Mouse (Mus musculus): ENCODE measurements at regions not wholly inside any gene's neighbourhood (a gene's known extent, or its start where the extent isn't known, plus 50 kb on each side); places are given as distances from the start of the nearest gene placed in this dataset.
A peak's percentile ranks its signal among the peaks of the same experiment; 100 is the strongest.

DNA sequence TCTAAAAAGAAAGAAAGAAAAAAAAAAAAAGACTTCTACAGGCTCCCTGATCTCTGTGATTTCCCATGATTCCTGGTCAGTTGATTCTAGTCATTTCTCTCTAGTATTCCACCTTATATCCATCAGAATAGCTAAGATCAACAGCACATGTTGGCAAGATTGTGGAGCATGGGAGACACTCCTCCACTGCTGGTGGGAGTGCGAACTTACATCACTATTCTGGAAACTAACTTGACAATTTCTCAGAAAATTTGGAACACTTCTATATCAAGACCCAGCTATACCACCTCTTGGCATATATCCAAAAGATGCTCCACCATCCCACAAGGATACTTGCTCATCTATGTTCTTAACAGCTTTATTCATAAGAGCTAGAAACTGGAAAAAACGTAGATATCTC lies 3266.0 kb upstream of the Lrrc6 start:
- TF ChIP-seq CTCF (IDR thresholded peaks at IDR 0.05; ENCODE audit: low read depth) = no peak
- no peak for ATAC-seq
- Histone ChIP-seq H3K4me2 (ENCODE audit: low read depth) (no peak overlapping the region), H3K9me3 (ENCODE audit: low read length) (no peaks in the 10 kb centered on the region), H3K9ac (no peak overlapping the region), H3K27ac (ENCODE audit: low read depth, low read length) (no peak overlapping the region), H3K4me1 (ENCODE audit: insufficient read depth) (no peaks in the 10 kb centered on the region), H3K27me3 (ENCODE audit: insufficient read depth, low read length) (no peaks in the 10 kb centered on the region), H3K4me3 (ENCODE audit: low read depth, low read length) (no peak overlapping the region), H3K36me3 (ENCODE audit: insufficient read depth) (no peaks in the 10 kb centered on the region)
- no peak for DNase-seq
- 93% methylated on average over 2 of the region's 2 CpGs for WGBS

DNA sequence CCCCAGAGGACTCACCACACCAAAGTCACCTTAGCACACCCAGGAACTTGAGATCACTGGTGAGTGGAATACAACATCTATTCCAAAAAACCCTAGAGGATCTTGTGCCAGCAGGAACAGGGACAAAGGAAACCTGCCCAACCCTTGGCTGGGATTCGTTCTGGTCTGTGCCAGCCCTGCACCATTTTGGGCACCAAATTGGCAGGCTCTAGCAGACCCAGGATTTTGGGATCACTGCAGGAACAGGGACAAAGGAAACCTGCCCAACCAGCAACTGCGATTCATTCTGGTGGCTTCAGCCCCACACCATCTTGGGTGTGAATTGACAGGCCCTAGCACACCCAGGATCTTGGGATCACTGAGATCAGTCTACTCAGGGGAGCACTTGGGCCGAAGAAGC lies 3251.9 kb upstream of the Lrrc6 start:
- Histone ChIP-seq H3K27me3 (ENCODE audit: insufficient read depth, low read length) (no peaks in the 10 kb centered on the region), H3K4me1 (ENCODE audit: insufficient read depth) (no peaks in the 10 kb centered on the region), H3K4me2 (ENCODE audit: low read depth) (no peak overlapping the region), H3K9ac (no peak overlapping the region), H3K27ac (ENCODE audit: low read depth, low read length) (no peak overlapping the region), H3K4me3 (ENCODE audit: low read depth, low read length) (no peak overlapping the region), H3K36me3 (ENCODE audit: insufficient read depth) (no peaks in the 10 kb centered on the region), H3K9me3 (ENCODE audit: low read length) (no peaks in the 10 kb centered on the region)
- ATAC-seq (no peak), DNase-seq (no peak)
- no peak for TF ChIP-seq CTCF (IDR thresholded peaks at IDR 0.05; ENCODE audit: low read depth)
- WGBS = 80% methylated on average over 3 of the region's 3 CpGs

DNA sequence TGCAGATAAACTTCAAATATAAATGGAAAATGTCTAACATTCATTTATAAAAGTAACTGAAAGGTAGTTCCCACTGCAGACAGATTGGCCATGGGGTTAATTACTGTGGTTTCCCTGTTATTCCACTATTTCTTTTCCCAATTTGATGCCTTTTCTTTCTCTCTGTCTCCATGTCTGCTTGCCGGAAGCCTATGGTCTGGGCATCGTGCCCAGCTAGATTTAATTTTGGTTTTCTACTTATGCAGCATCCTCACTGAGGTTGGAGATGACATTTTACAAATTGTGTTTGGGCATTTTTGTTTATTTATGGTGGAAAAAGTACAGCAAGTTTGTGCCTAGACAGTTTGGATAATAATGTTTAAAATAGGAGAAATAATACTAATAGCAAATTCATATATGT lies 3214.0 kb upstream of the Lrrc6 start:
- Histone ChIP-seq H3K27me3 (ENCODE audit: insufficient read depth, low read length) (no peaks in the 10 kb centered on the region), H3K27ac (ENCODE audit: low read depth, low read length) (no peak overlapping the region), H3K36me3 (ENCODE audit: insufficient read depth) (no peaks in the 10 kb centered on the region), H3K9ac (no peak overlapping the region), H3K4me1 (ENCODE audit: insufficient read depth) (no peaks in the 10 kb centered on the region; the same call in 1 of the 2 replicates), H3K4me3 (ENCODE audit: low read depth, low read length) (no peak overlapping the region), H3K4me2 (ENCODE audit: low read depth) (no peak overlapping the region), H3K9me3 (ENCODE audit: low read length) (no peaks in the 10 kb centered on the region)
- no peak for ATAC-seq
- TF ChIP-seq CTCF (IDR thresholded peaks at IDR 0.05; ENCODE audit: low read depth) = no peak
- DNase-seq = peak; percentile 82
- WGBS = 34% methylated on average over 2 of the region's 2 CpGs

DNA sequence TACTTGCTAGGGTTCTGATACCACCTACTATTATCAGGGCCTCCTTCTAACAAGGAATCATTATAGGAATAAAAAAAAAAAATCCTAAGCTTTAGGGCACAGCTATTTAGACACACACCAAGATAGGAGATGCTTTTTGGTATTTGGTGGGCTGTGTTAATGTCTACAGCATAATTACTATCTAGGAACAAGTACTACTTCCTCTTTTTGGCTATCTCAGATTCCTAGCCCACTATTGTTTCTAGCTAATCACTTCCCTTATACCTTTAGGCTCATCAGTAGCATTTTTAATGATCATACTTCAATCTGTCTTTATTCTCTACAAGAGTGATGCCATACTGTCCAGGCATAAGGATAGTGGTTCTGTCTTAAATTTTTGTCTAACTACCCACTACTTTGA lies 3213.2 kb upstream of the Lrrc6 start:
- H3K9ac ChIP-seq = no peak overlapping the region
- H3K4me1 ChIP-seq (ENCODE audit: insufficient read depth) = no peaks in the 10 kb centered on the region; the same call in 1 of the 2 replicates

DNA sequence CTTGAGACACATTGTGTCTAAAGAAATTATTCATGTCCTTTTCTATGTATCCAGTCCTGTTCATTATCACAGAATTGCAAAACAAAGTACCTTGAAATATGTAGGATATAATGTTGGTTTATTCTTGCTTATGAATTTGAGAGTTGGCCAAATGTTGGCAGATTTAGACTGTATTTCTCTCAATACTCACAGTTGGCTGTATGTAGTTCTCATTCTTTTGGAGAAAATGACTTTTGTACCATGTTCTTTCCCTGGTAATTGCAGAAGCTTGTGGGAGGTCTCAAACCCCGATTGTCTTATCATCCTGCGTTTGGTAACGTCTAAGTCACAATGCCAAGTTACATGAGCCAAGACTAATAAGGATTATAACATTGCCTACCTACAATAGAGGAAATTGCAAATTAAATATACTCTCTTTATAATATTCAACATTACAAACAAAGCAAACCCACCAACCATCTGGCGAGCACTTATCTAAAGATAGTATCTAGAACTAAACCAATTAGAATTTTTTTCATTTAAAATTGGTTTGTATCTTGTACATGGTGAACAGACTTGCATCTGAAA lies 3195.0 kb upstream of the Lrrc6 start:
- no peak; the same call in 1 of the 2 replicates for ATAC-seq
- Histone ChIP-seq H3K9me3 (ENCODE audit: low read length) (no peaks in the 10 kb centered on the region), H3K27me3 (ENCODE audit: insufficient read depth, low read length) (no peaks in the 10 kb centered on the region), H3K4me1 (ENCODE audit: insufficient read depth) (no peaks in the 10 kb centered on the region), H3K9ac (no peak overlapping the region), H3K4me2 (ENCODE audit: low read depth) (no peak overlapping the region), H3K27ac (ENCODE audit: low read depth, low read length) (no peak overlapping the region), H3K36me3 (ENCODE audit: insufficient read depth) (no peaks in the 10 kb centered on the region), H3K4me3 (ENCODE audit: low read depth, low read length) (no peak overlapping the region)
- DNase-seq = peak; percentile 39
- TF ChIP-seq CTCF (IDR thresholded peaks at IDR 0.05; ENCODE audit: low read depth) = no peak
- WGBS = 70% methylated on average over 4 of the region's 4 CpGs

More for the DNA sequence above, 3213.2 kb upstream of the Lrrc6 start:
- no peak for DNase-seq
- TF ChIP-seq CTCF (IDR thresholded peaks at IDR 0.05; ENCODE audit: low read depth) = no peak
- no peak overlapping the region for H3K4me2 ChIP-seq (ENCODE audit: low read depth)
- no peak overlapping the region for H3K4me3 ChIP-seq (ENCODE audit: low read depth, low read length)
- no peak overlapping the region; the same call in 1 of the 2 replicates for H3K27ac ChIP-seq (ENCODE audit: low read depth, low read length)
- ATAC-seq = no peak
- no peaks in the 10 kb centered on the region for H3K27me3 ChIP-seq (ENCODE audit: insufficient read depth, low read length)
- H3K36me3 ChIP-seq (ENCODE audit: insufficient read depth) = no peaks in the 10 kb centered on the region
- H3K9me3 ChIP-seq (ENCODE audit: low read length) = no peaks in the 10 kb centered on the region

DNA sequence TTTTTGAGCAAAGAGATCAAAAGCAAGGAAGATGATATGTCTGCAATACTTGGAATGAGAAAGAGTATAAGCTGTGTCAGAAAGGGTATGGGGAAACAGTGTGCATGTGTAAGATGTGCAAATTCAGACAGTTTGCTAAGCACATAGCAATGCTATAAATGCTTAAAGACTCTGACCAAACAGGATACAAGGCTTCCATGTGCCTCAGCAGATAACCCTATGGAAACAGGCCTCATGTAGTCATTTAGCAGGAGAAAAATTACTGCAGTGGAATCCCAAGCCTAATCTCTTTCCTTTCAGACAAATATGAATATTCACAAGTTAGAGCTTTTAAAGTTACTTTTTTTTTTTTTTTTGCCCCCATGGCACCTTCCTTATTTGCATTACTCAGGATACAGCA lies 3189.8 kb upstream of the Lrrc6 start:
- Histone ChIP-seq H3K9ac (no peak overlapping the region), H3K4me2 (ENCODE audit: low read depth) (no peak overlapping the region), H3K4me1 (ENCODE audit: insufficient read depth) (no peaks in the 10 kb centered on the region), H3K27ac (ENCODE audit: low read depth, low read length) (no peak overlapping the region), H3K27me3 (ENCODE audit: insufficient read depth, low read length) (no peaks in the 10 kb centered on the region), H3K36me3 (ENCODE audit: insufficient read depth) (no peaks in the 10 kb centered on the region), H3K9me3 (ENCODE audit: low read length) (no peaks in the 10 kb centered on the region), H3K4me3 (ENCODE audit: low read depth, low read length) (no peak overlapping the region)
- no peak for ATAC-seq
- no peak for DNase-seq
- TF ChIP-seq CTCF (IDR thresholded peaks at IDR 0.05; ENCODE audit: low read depth) = no peak
